Mouse (Mus musculus) hindbrain, embryonic 16.5 days (tissue): Measurements from ENCODE around the gene Lsm2. TPM values are rescaled to one million over a fixed set of nuclear protein-coding genes. Genes with fewer than 3 reads are reported as not detected.
"Not testable (repeated sequence)": the region's sequence is repeated elsewhere in the genome, so short reads cannot be mapped to it uniquely, and the experiment has no call there.

ENCODE experiments used
- ATAC-seq: fragments of 200-750 bp; cut with Nextera tagmentation; 2 replicates; pipeline ENCODE4 v1.8.0; 2017; ENCODE audit warnings: moderate TSS enrichment, moderate library complexity
- H3K27ac ChIP-seq: fragments of 300-500 bp; sonication (generic); 2 replicates; pipeline ENCODE4 v1.5.1; 2014; ENCODE audit warnings: low read depth, mild to moderate bottlenecking, control low read depth, low read length, moderate library complexity
- H3K27me3 ChIP-seq: fragments of 300-500 bp; sonication (generic); replicated peaks from 2 replicates; pipeline ENCODE4 v1.6.1; 2014; ENCODE audit warnings: low read length; ENCODE audit not compliant: control insufficient read depth, insufficient read depth
- H3K36me3 ChIP-seq: fragments of 300-500 bp; sonication (generic); 2 replicates; pipeline ENCODE4 v1.6.1; 2014; ENCODE audit warnings: mild to moderate bottlenecking, low read length, moderate library complexity, mixed read lengths; ENCODE audit not compliant: control insufficient read depth, insufficient read depth
- H3K4me1 ChIP-seq: fragments of 300-500 bp; sonication (generic); 2 replicates; pipeline ENCODE4 v1.6.1; 2014; ENCODE audit warnings: low read depth, low read length; ENCODE audit not compliant: control insufficient read depth, insufficient read depth
- H3K4me2 ChIP-seq: fragments of 300-500 bp; sonication (generic); 2 replicates; pipeline ENCODE4 v1.6.1; 2014; ENCODE audit warnings: mild to moderate bottlenecking, low read length, control low read depth, moderate library complexity
- H3K4me3 ChIP-seq: fragments of 300-500 bp; sonication (generic); 2 replicates; pipeline ENCODE4 v1.5.1; 2014; ENCODE audit warnings: mild to moderate bottlenecking, low read length, control low read depth, moderate library complexity
- H3K9ac ChIP-seq: fragments of 300-500 bp; sonication (generic); 2 replicates; pipeline ENCODE4 v1.6.1; 2014; ENCODE audit warnings: low read depth, mild to moderate bottlenecking, control low read depth, low read length, moderate library complexity
- H3K9me3 ChIP-seq: fragments of 300-500 bp; sonication (generic); 2 replicates; pipeline ENCODE4 v1.6.1; 2014; ENCODE audit warnings: mild to moderate bottlenecking, low read length, moderate library complexity; ENCODE audit not compliant: control insufficient read depth
- WGBS: fragments of 180-500 bp; shearing (Covaris S2); extraction: QIAGEN DNeasy Blood & Tissue Kit; methylation state at CpG from one replicate; pipeline ENCODE4 v1.1.7; 2014; 5-methylcytosine and 5-hydroxymethylcytosine counted together
- polyA plus RNA-seq: library from polyadenylated mRNA; unstranded; fragments of >200 nt; fragmentation: Nextera tagmentation; extraction: Ambion mirVana; gene quantifications from 2 replicates; pipeline ENCODE4 v1.2.1, GENCODE M21; 2015

Lsm2 gene
- polyA plus RNA-seq, 1 experiment from 2014 or later: 106 TPM

DNA sequence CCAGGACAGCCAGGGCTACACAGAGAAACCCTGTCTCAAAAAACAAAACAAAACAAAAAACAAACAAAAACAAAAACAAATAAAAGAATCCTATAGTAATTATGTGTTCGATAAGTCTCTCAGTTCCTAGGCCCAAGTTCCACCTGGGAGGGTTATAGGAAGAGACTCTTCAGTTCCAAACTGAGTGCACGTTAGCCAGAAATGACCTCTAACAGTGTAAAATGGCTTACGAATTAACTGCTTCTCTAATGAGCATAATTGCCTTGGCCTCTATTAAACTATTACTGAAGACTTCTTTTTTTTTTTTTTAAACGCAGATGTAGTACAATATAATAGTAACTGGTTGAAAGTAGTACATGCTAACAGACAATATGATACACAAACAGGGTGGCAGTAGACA is 27.8 kb upstream of the Lsm2 start:
- H3K9ac ChIP-seq: no peak overlapping the region
- H3K36me3 ChIP-seq: peaks cover 6% of the 10 kb centered on the region
- peaks cover 11% of the 10 kb centered on the region for H3K4me1 ChIP-seq
- WGBS: 89% methylated on average over 4 of the region's 4 CpGs
- H3K4me2 ChIP-seq: no peak overlapping the region
- no peaks in the 10 kb centered on the region for H3K27me3 ChIP-seq
- no peak overlapping the region for H3K27ac ChIP-seq
- no peak overlapping the region for H3K4me3 ChIP-seq
- ATAC-seq: no peak
- no peaks in the 10 kb centered on the region for H3K9me3 ChIP-seq

DNA sequence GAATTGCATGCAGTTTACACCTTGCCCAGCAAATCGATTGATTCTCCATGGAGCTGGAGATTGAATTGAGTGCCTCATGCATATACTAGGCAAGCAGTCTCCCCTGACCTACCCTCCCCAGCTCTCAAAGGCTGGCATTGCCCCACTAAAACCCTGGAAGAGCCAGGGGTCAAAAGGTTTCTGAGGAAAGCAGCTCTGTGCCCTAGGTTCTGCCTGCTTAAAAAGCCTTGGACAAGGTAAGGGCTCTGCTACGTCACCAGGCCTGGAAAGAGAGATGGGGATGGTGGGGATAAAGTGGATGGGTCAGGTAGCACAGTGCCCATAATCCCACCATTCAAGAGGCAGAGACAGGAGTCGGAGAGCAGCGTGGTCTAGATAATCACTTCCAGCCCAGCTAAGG is 26.8 kb upstream of the Lsm2 start:
- no peaks in the 10 kb centered on the region for H3K27me3 ChIP-seq
- no peak overlapping the region for H3K4me2 ChIP-seq
- H3K4me1 ChIP-seq: peaks cover 12% of the 10 kb centered on the region
- H3K9ac ChIP-seq: no peak overlapping the region
- H3K27ac ChIP-seq: no peak overlapping the region
- H3K4me3 ChIP-seq: no peak overlapping the region
- 86% methylated on average over 4 of the region's 4 CpGs for WGBS
- no peaks in the 10 kb centered on the region for H3K9me3 ChIP-seq
- no peak for ATAC-seq
- H3K36me3 ChIP-seq: peaks cover 2% of the 10 kb centered on the region

DNA sequence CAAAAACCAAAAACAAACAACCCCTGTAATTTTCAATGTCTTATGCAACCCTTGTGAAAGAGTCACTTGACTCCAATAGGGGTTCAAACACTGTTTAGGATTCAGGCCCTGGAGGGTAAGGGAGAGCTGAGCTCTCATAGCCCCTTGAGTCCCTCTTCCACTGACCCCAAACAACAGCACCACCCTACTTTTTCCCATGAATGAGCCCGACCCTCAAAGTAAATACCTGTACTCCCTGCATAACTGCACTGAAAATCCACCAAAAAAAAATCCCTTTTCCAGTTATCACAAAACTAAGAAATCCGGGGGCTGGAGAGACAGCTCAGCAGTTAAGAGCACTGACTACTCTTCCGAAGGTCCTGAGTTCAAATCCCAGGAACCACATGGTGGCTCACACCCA is 25.8 kb upstream of the Lsm2 start:
- H3K4me2 ChIP-seq: no peak overlapping the region
- no peak overlapping the region for H3K27ac ChIP-seq
- H3K4me1 ChIP-seq: peaks cover 5% of the 10 kb centered on the region
- no peaks in the 10 kb centered on the region for H3K27me3 ChIP-seq
- ATAC-seq: no peak
- H3K9ac ChIP-seq: no peak overlapping the region
- no peaks in the 10 kb centered on the region for H3K36me3 ChIP-seq
- 77% methylated on average over 3 of the region's 3 CpGs for WGBS
- H3K4me3 ChIP-seq: no peak overlapping the region
- H3K9me3 ChIP-seq: no peaks in the 10 kb centered on the region

- Histone ChIP-seq H3K27me3 (no peaks in the 10 kb centered on the region), H3K4me2 (no peak overlapping the region), H3K4me3 (no peak overlapping the region), H3K4me1 (peaks cover 2% of the 10 kb centered on the region; the same call in 1 of the 2 replicates), H3K36me3 (no peaks in the 10 kb centered on the region), H3K27ac (no peak overlapping the region), H3K9me3 (no peaks in the 10 kb centered on the region), H3K9ac (no peak overlapping the region)
- WGBS: 34% methylated on average over 1 of the region's 1 CpGs
- no peak for ATAC-seq
These were observed 25.3 kb upstream of the Lsm2 start for GRCm38 (mm10) chr17:34956340-34956739.

GRCm38 (mm10) chr17:34957291-34957690 is 24.4 kb upstream of the Lsm2 start:
- not testable (repeated sequence) for H3K4me1 ChIP-seq, ATAC-seq, H3K27ac ChIP-seq, H3K4me2 ChIP-seq, H3K9ac ChIP-seq, H3K9me3 ChIP-seq, H3K27me3 ChIP-seq, H3K4me3 ChIP-seq, H3K36me3 ChIP-seq
- 4% methylated on average over 11 of the region's 40 CpGs for WGBS

DNA sequence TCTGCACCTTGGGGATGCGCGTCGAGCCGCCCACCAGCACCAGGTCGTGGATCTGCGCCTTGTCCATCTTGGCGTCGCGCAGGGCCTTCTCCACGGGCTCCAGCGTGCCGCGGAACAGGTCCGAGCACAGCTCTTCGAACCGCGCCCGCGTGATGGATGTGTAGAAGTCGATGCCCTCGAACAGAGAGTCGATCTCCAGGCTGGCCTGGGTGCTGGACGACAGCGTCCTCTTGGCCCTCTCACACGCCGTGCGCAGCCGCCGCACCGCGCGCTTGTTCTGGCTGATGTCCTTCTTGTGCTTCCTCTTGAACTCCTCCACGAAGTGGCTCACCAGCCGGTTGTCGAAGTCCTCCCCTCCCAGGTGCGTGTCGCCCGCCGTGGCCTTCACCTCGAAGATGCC is 23.7 kb upstream of the Lsm2 start:
- not testable (repeated sequence) for H3K9me3 ChIP-seq, H3K4me3 ChIP-seq, H3K27ac ChIP-seq, ATAC-seq, H3K4me2 ChIP-seq, H3K27me3 ChIP-seq, H3K9ac ChIP-seq, H3K36me3 ChIP-seq, H3K4me1 ChIP-seq
- WGBS: 21% methylated on average over 13 of the region's 40 CpGs

GRCm38 (mm10) chr17:34958734-34959129 is 22.9 kb upstream of the Lsm2 start:
- WGBS: under 1% methylated on average over 15 of the region's 47 CpGs
- not testable (repeated sequence) for H3K9me3 ChIP-seq, H3K27ac ChIP-seq, H3K36me3 ChIP-seq, H3K9ac ChIP-seq, H3K27me3 ChIP-seq, H3K4me1 ChIP-seq
- Histone ChIP-seq H3K4me3 (peak overlapping the region; percentile 40), H3K4me2 (peak overlapping the region; percentile 63)
- ATAC-seq: peak; percentile 65

GRCm38 (mm10) chr17:34959130-34959778 is 22.4 kb upstream of the Lsm2 start, which contains the start of gene Hspa1b:
TSS of gene Hspa1b (minus strand) at chr17:34959238.
- peak within 1 kb of the TSS; percentile 40 for H3K4me3 ChIP-seq
- H3K36me3 ChIP-seq, H3K9me3 ChIP-seq, H3K4me1 ChIP-seq, H3K27me3 ChIP-seq: not testable (repeated sequence)
- WGBS: 0% methylated on average over 23 of the region's 32 CpGs
- ATAC-seq: peak; percentile 96
- peak within 1 kb of the TSS; percentile 42; the same call in 1 of the 2 replicates for H3K9ac ChIP-seq
- H3K27ac ChIP-seq: peak within 1 kb of the TSS; percentile 64
- peak within 1 kb of the TSS; percentile 63 for H3K4me2 ChIP-seq

- H3K4me1 ChIP-seq: peaks cover 2% of the 10 kb centered on the region; the same call in 1 of the 2 replicates
- no peak overlapping the region for H3K27ac ChIP-seq
- WGBS: 16% methylated on average over 12 of the region's 12 CpGs
- peak overlapping the region; percentile 40 for H3K4me3 ChIP-seq
- peaks cover 2% of the 10 kb centered on the region; the same call in 1 of the 2 replicates for H3K27me3 ChIP-seq
- no peak overlapping the region for H3K9ac ChIP-seq
- H3K9me3 ChIP-seq: no peaks in the 10 kb centered on the region
- no peak for ATAC-seq
- H3K4me2 ChIP-seq: peak overlapping the region; percentile 63
- H3K36me3 ChIP-seq: no peaks in the 10 kb centered on the region
These were observed 21.7 kb upstream of the Lsm2 start for GRCm38 (mm10) chr17:34959881-34960515.
